Mouse (Mus musculus) right cerebral cortex, postnatal 4 days (tissue): ENCODE measurements around the gene Gm20824.
"Not testable (repeated sequence)": the region's sequence is repeated elsewhere in the genome, so short reads cannot be mapped to it uniquely, and the experiment has no call there.

Experiments
- DNase-seq: peaks from one replicate; pipeline ENCODE4 v3.0.0-alpha.2; 2022

Gene Gm20824

GRCm38 (mm10) chrY:8257607-8258006 lies at the start of gene Gm20824:
TSS of gene Gm20824 (plus strand) at chrY:8257907.
- DNase-seq = not testable (repeated sequence)
